Mouse (Mus musculus): ENCODE data around the gene Gabrr1. TPM values are rescaled to one million over a fixed set of nuclear protein-coding genes. Genes with fewer than 3 reads are reported as not detected.
"Not testable (repeated sequence)": the region's sequence is repeated elsewhere in the genome, so short reads cannot be mapped to it uniquely, and the experiment has no call there.

The Gabrr1 gene
- not detected in 2 replicates for polyA plus RNA-seq (2015; fragmentation: Nextera tagmentation; extraction: Ambion mirVana)

DNA sequence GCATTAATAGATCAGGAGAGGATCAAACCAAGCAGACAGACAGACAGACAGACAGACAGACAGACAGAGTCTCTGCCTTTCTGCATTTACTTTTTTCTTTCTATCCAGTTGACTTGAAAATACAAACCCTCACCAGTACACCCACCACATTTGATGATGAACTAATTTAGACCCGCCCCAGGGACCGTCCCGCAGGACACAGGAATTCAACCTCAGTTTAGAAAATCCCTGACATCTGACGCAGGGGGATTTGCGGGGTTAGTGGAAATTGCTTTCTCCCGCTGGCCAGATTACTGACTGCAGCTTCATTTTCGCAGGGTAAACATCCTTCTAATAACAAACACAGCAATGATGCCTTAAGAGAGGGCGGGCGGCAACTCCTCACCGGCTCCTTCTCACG lies at the start of gene Gabrr1:
Gene Gabrr1 (plus strand): TSS at position 301 of the 400 bp plus-strand sequence.
- Histone ChIP-seq H3K4me1 (replicated peaks; ENCODE audit: control insufficient read depth, insufficient read depth) (no peaks in the 10 kb centered on the region), H3K9me3 (ENCODE audit: control insufficient read depth, low read length) (no peaks in the 10 kb centered on the region), H3K9ac (ENCODE audit: low read length) (no peak within 1 kb of the TSS), H3K27ac (replicated peaks) (no peak within 1 kb of the TSS), H3K4me3 (ENCODE audit: low read depth, low read length) (no peak within 1 kb of the TSS), H3K36me3 (ENCODE audit: control insufficient read depth, insufficient read depth, low read length) (no peaks in the 10 kb centered on the region), H3K27me3 (ENCODE audit: control insufficient read depth, insufficient read depth, low read length) (no peaks in the 10 kb centered on the region), H3K4me2 (replicated peaks; ENCODE audit: low read depth) (no peak within 1 kb of the TSS)
- no peak for TF ChIP-seq EP300 (optimal IDR thresholded peaks at IDR 0.05)
- no peak for TF ChIP-seq CTCF (IDR thresholded peaks at IDR 0.05; ENCODE audit: low read depth)
- DNase-seq (ENCODE audit: low spot score) (peak; percentile 10), ATAC-seq (ENCODE audit: low FRiP score, low TSS enrichment) (no peak)
- WGBS = 58% methylated on average over 11 of the region's 11 CpGs

DNA sequence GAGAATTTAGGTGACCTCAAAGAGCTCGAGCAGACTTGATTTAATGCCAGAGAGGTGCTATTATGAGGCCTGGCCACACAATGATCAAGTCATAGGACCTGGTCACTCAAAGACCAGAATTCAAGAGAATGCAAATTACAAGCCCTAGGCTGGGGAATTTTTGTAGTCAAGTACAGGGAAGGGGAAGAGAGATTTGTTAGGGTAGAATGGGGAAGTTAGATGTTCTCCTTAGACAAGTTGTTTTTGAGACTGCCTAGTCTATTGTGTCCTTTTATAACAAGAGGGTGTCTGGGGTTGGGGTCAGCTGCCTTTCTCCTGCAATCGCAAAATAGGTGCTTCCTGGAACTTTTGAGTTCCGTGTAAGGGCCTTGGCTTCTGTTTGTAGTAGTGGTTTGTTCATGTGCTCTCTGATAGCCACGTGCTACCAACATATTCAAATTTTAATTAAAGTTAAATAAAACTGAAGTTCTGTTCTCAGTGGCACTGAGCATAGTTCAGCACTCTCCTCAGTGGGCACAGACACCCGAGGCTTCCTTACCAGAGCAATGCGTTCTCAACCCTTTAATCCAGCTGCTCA lies 33.1 kb upstream of the Gabrr1 start:
- Histone ChIP-seq H3K4me1 (replicated peaks; ENCODE audit: control insufficient read depth, insufficient read depth) (no peaks in the 10 kb centered on the region), H3K4me3 (ENCODE audit: low read depth, low read length) (no peak overlapping the region), H3K27me3 (ENCODE audit: control insufficient read depth, insufficient read depth, low read length) (no peaks in the 10 kb centered on the region), H3K9ac (ENCODE audit: low read length) (no peak overlapping the region), H3K36me3 (ENCODE audit: control insufficient read depth, insufficient read depth, low read length) (no peaks in the 10 kb centered on the region), H3K4me2 (replicated peaks; ENCODE audit: low read depth) (no peak overlapping the region), H3K27ac (replicated peaks) (no peak overlapping the region), H3K9me3 (ENCODE audit: control insufficient read depth, low read length) (no peaks in the 10 kb centered on the region)
- TF ChIP-seq EP300 (optimal IDR thresholded peaks at IDR 0.05) (no peak), CTCF (IDR thresholded peaks at IDR 0.05; ENCODE audit: low read depth) (no peak)
- WGBS = 80% methylated on average over 6 of the region's 6 CpGs
- DNase-seq (ENCODE audit: low spot score) = no peak
- no peak for ATAC-seq (ENCODE audit: low FRiP score, low TSS enrichment)

DNA sequence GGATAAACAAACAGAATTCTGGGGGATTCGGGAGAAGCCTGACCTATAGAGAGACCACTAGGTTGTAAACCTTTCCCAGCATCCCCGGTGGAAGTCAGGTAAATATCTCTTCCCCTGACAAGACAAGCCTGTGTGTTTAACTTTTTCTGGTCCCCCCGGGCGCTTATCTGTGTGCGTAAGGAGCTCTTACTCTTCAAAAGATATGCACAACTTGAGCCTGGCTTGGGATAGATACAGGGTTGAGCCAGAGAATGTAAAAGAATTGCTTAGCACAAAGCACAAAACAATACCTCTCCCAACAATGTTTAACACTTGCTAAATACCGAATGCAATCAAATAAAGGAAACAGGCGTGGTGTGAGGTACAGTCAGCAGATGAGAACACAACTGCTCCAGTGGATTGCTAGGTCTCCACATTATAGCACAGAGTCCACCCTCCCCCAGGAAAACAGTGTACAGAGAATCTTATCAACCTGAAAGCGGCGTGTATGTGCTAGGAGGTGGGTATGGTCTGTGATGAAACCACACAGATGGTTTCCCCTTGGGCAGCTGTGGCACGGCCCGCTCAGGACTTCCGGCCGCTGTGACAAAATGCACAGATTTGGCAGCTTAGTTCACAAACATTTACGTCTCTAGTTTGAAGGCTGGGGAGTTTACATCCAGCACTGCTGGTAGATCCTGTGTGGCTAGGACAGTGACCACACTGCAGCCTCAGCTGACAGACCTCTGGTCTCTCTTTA lies 22.4 kb upstream of the Gabrr1 start:
- no peak overlapping the region for H3K27ac ChIP-seq (replicated peaks)
- ATAC-seq (ENCODE audit: low FRiP score, low TSS enrichment) (no peak), DNase-seq (ENCODE audit: low spot score) (peak; percentile 9)
- WGBS = 38% methylated on average over 14 of the region's 14 CpGs
- no peak overlapping the region for H3K4me2 ChIP-seq (replicated peaks; ENCODE audit: low read depth)
- H3K9me3 ChIP-seq (ENCODE audit: control insufficient read depth, low read length) = no peaks in the 10 kb centered on the region
- H3K36me3 ChIP-seq (ENCODE audit: control insufficient read depth, insufficient read depth, low read length) = no peaks in the 10 kb centered on the region
- H3K4me3 ChIP-seq (ENCODE audit: low read depth, low read length) = no peak overlapping the region
- no peaks in the 10 kb centered on the region for H3K27me3 ChIP-seq (ENCODE audit: control insufficient read depth, insufficient read depth, low read length)
- no peaks in the 10 kb centered on the region for H3K4me1 ChIP-seq (replicated peaks; ENCODE audit: control insufficient read depth, insufficient read depth)
- no peak overlapping the region for H3K9ac ChIP-seq (ENCODE audit: low read length)
- TF ChIP-seq CTCF (IDR thresholded peaks at IDR 0.05; ENCODE audit: low read depth) (no peak), EP300 (optimal IDR thresholded peaks at IDR 0.05) (no peak)

DNA sequence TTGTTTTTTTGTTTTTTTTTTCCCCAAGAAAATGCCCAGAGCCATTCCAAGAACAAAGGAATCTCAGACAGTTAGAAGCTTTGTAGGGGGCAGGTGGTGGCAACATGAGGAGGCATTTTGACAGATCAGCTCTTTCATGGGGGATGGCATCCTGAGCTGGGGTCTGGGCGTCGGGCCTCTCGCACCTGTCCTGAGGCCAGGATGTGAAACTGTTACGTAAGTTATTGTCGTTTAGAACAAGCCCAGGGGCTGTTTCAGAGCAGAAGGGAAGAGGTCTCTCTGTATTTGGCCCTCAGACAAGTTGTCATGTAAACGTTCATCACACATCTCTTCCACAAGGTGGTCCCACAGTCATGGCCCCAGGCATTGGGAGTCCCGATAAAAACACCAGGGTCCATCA lies 21.5 kb upstream of the Gabrr1 start:
- 76% methylated on average over 7 of the region's 7 CpGs for WGBS
- no peak overlapping the region for H3K4me3 ChIP-seq (ENCODE audit: low read depth, low read length)
- no peaks in the 10 kb centered on the region for H3K9me3 ChIP-seq (ENCODE audit: control insufficient read depth, low read length)
- peak; percentile 10 for DNase-seq (ENCODE audit: low spot score)
- H3K4me1 ChIP-seq (replicated peaks; ENCODE audit: control insufficient read depth, insufficient read depth) = no peaks in the 10 kb centered on the region
- no peaks in the 10 kb centered on the region for H3K36me3 ChIP-seq (ENCODE audit: control insufficient read depth, insufficient read depth, low read length)
- no peak overlapping the region for H3K27ac ChIP-seq (replicated peaks)
- no peaks in the 10 kb centered on the region for H3K27me3 ChIP-seq (ENCODE audit: control insufficient read depth, insufficient read depth, low read length)
- H3K4me2 ChIP-seq (replicated peaks; ENCODE audit: low read depth) = no peak overlapping the region
- H3K9ac ChIP-seq (ENCODE audit: low read length) = no peak overlapping the region
- TF ChIP-seq CTCF (IDR thresholded peaks at IDR 0.05; ENCODE audit: low read depth) = no peak
- TF ChIP-seq EP300 (optimal IDR thresholded peaks at IDR 0.05) = no peak
- ATAC-seq (ENCODE audit: low FRiP score, low TSS enrichment) = no peak

DNA sequence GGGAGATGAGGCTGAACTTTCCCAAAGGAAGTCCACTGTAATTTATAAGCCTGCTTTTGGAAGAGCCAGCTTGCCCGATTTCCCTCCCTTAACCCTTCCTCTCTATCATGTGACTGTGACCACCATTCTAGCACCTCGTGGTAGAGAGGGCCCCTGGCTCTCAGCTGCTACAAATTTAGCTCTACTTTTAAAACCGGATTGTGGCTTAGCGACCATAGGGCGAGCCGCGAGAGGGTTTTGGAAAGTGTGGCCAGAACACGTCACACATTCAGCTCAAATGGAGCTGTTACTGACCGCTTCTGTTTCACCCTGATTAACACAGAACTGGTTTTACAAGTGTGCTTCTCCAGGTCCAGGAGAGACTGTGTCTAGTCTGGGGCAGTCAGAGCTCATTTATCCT lies 21.0 kb upstream of the Gabrr1 start:
- H3K4me1 ChIP-seq (replicated peaks; ENCODE audit: control insufficient read depth, insufficient read depth) = no peaks in the 10 kb centered on the region
- DNase-seq (ENCODE audit: low spot score) (no peak), ATAC-seq (ENCODE audit: low FRiP score, low TSS enrichment) (no peak)
- no peaks in the 10 kb centered on the region for H3K36me3 ChIP-seq (ENCODE audit: control insufficient read depth, insufficient read depth, low read length)
- no peak overlapping the region for H3K9ac ChIP-seq (ENCODE audit: low read length)
- TF ChIP-seq EP300 (optimal IDR thresholded peaks at IDR 0.05) (no peak), CTCF (IDR thresholded peaks at IDR 0.05; ENCODE audit: low read depth) (no peak)
- no peak overlapping the region for H3K4me3 ChIP-seq (ENCODE audit: low read depth, low read length)
- no peaks in the 10 kb centered on the region for H3K27me3 ChIP-seq (ENCODE audit: control insufficient read depth, insufficient read depth, low read length)
- H3K27ac ChIP-seq (replicated peaks) = no peak overlapping the region
- 76% methylated on average over 9 of the region's 9 CpGs for WGBS
- no peaks in the 10 kb centered on the region for H3K9me3 ChIP-seq (ENCODE audit: control insufficient read depth, low read length)
- no peak overlapping the region for H3K4me2 ChIP-seq (replicated peaks; ENCODE audit: low read depth)

DNA sequence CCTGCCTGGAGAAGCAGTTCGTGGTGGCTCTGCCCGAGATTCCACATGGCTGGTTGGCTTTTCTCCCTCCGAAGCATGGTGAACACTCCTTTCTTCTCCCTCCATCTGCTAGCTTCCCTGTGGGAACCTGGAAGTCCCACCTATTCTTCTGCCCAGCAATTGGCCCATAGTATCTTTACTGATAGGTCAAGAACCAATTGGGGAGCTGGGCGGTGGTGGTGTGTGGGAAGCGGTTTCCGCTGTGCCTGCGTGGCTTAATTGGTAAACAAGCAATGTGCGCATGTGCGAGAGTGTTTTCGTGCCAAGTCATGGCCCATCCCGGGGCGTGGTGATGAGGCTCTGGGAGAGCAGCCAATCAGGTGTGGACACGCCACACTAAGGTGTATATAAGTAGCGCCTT lies 19.5 kb upstream of the Gabrr1 start:
- ATAC-seq (ENCODE audit: low FRiP score, low TSS enrichment) = not testable (repeated sequence)
- 88% methylated on average over 10 of the region's 14 CpGs for WGBS

More for the DNA sequence above, 19.5 kb upstream of the Gabrr1 start:
- H3K9ac ChIP-seq (ENCODE audit: low read length); H3K27me3 ChIP-seq (ENCODE audit: control insufficient read depth, insufficient read depth, low read length); H3K36me3 ChIP-seq (ENCODE audit: control insufficient read depth, insufficient read depth, low read length); H3K4me2 ChIP-seq (replicated peaks; ENCODE audit: low read depth); H3K4me3 ChIP-seq (ENCODE audit: low read depth, low read length); H3K4me1 ChIP-seq (replicated peaks; ENCODE audit: control insufficient read depth, insufficient read depth); H3K9me3 ChIP-seq (ENCODE audit: control insufficient read depth, low read length); H3K27ac ChIP-seq (replicated peaks): not testable (repeated sequence)
- DNase-seq (ENCODE audit: low spot score) = peak; percentile 1
